Mouse (Mus musculus): ENCODE data around the gene BC107364.
"Not testable (repeated sequence)": the region's sequence is repeated elsewhere in the genome, so short reads cannot be mapped to it uniquely, and the experiment has no call there.

DNA sequence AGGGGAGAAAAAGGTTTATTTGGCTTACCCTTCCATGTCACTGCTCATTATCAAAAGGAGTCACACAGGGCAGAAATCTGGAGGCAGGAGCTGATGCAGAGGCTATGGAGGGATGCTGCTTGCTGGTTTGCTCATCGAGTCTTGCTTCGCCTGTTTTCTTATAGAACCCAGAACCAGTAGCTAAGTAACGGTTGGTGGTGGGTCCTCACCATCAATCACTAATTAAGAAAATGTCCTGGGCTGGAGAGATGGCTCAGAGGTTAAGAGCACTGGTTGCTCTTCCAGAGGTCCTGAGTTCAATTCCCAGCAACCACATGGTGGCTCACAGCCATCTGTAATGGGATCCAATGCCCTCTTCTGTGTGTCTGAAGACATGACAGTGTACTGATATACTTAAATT lies 16.2 kb upstream of the BC107364 start:
- not testable (repeated sequence) for TF ChIP-seq POLR2A (IDR thresholded peaks at IDR 0.05; ENCODE audit: control insufficient read depth, extremely low read depth, insufficient read depth, low read length, poor library complexity); CTCF (IDR thresholded peaks at IDR 0.05; ENCODE audit: borderline replicate concordance, control insufficient read depth, extremely low read depth, insufficient read depth, low read length, poor library complexity)

Data from thymus, adult 2 months (tissue).